Mouse (Mus musculus) limb, embryonic 13.5 days (tissue): ENCODE data around the gene Fam162a. TPM values are rescaled to one million over a fixed set of nuclear protein-coding genes. Genes with fewer than 3 reads are reported as not detected.
"Not testable (repeated sequence)": the region's sequence is repeated elsewhere in the genome, so short reads cannot be mapped to it uniquely, and the experiment has no call there.

ENCODE experiments used
- ATAC-seq: fragments of 200-750 bp; cut with Nextera tagmentation; 2 replicates; pipeline ENCODE4 v1.8.0; 2017; ENCODE audit warnings: low read depth, moderate number of reproducible peaks, moderate TSS enrichment; ENCODE audit not compliant: low FRiP score
- H3K27ac ChIP-seq: fragments of 300-500 bp; sonication (generic); 2 replicates; pipeline ENCODE4 v1.5.1; 2015; ENCODE audit warnings: inconsistent platforms, mild to moderate bottlenecking, moderate library complexity
- H3K27me3 ChIP-seq: fragments of 300-500 bp; sonication (generic); 2 replicates; pipeline ENCODE4 v1.6.1; 2015; ENCODE audit warnings: mild to moderate bottlenecking, inconsistent platforms
- H3K36me3 ChIP-seq: fragments of 300-500 bp; sonication (generic); 2 replicates; pipeline ENCODE4 v1.6.1; 2015; ENCODE audit warnings: inconsistent platforms, mild to moderate bottlenecking, moderate library complexity
- H3K4me1 ChIP-seq: fragments of 300-500 bp; sonication (generic); 2 replicates; pipeline ENCODE4 v1.6.1; 2015; ENCODE audit warnings: inconsistent platforms
- H3K4me2 ChIP-seq: fragments of 300-500 bp; sonication (generic); replicated peaks from 2 replicates; pipeline ENCODE4 v1.6.1; 2015; ENCODE audit warnings: inconsistent platforms, mild to moderate bottlenecking, moderate library complexity
- H3K4me3 ChIP-seq: fragments of 300-500 bp; sonication (generic); 2 replicates; pipeline ENCODE4 v1.5.1; 2015; ENCODE audit warnings: moderate library complexity, mild to moderate bottlenecking, inconsistent platforms
- H3K9ac ChIP-seq: fragments of 300-500 bp; sonication (generic); 2 replicates; pipeline ENCODE4 v1.6.1; 2015; ENCODE audit warnings: mild to moderate bottlenecking, inconsistent platforms
- H3K9me3 ChIP-seq: fragments of 300-500 bp; sonication (generic); 2 replicates; pipeline ENCODE4 v1.6.1; 2016; ENCODE audit warnings: inconsistent platforms
- WGBS: fragments of 180-500 bp; shearing (Covaris S2); methylation state at CpG from one replicate; pipeline ENCODE4 v1.1.7; 2015; 5-methylcytosine and 5-hydroxymethylcytosine counted together
- polyA plus RNA-seq: library from polyadenylated mRNA; unstranded; fragments of >200 nt; fragmentation: Nextera tagmentation; extraction: Ambion mirVana; gene quantifications from 2 replicates; pipeline ENCODE4 v1.2.1, GENCODE M21; 2015

Gene Fam162a
- polyA plus RNA-seq: 413 and 417 TPM in 2 replicates

DNA sequence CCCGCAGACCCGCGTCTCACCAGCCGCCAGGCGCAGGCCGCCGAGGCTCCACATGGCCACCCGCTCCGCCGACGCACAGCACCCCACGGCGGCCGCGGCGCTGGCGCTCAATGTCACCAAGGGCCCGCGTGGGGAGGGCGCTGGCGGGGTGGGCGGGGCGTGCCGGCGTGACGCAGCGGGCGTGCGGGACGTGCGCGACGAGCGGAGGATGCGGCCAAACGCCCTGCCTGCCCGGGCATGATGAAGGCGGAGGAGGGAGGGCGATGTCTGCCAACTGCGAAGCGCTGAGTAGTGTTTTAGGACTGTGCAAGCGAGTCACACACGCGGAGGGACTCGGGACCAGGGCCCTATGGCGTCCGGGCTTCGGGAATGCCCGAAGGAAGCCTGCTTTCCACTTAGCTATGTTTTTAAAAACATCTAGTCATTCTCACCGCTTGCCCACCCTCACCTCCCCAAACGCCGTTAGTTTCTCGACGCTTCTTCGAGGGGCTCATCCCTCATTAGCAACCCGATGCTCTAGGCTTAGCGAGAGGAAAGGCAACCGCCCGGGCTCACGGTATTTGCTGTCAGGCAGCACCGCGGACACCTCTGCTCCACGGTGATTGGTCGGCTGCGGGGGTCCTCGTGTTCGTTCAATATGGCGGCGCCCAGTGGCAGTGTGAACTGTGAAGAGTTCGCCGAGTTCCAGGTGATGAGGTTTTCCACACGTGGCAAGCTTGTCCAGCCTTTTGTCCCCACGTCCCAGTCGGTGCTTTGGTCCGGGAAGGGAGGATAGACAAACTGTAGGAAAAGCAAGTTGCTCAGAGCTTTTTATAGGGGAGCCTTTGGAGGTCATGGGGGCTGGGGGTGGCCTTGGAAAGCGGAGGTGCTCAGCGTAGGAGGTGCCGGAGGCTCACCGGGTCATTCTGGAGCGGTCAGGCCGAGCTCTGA lies at the start of gene Fam162a, which contains the start of gene Ccdc58:
Gene Fam162a, minus strand, starts transcription at position 145 of the 930 bp plus-strand sequence.
Gene Ccdc58, plus strand, starts transcription at position 236 of the 930 bp plus-strand sequence.
- Histone ChIP-seq H3K36me3 (peaks cover 8% of the 10 kb centered on the region), H3K27me3 (no peaks in the 10 kb centered on the region), H3K4me3 (peak within 1 kb of the TSS; percentile 67), H3K27ac (peak within 1 kb of the TSS; percentile 97), H3K4me1 (peaks cover 39% of the 10 kb centered on the region), H3K9ac (peak within 1 kb of the TSS; percentile 85), H3K4me2 (peak within 1 kb of the TSS; percentile 66), H3K9me3 (no peaks in the 10 kb centered on the region)
- under 1% methylated on average over 78 of the region's 81 CpGs for WGBS
- peak; percentile 95 for ATAC-seq

DNA sequence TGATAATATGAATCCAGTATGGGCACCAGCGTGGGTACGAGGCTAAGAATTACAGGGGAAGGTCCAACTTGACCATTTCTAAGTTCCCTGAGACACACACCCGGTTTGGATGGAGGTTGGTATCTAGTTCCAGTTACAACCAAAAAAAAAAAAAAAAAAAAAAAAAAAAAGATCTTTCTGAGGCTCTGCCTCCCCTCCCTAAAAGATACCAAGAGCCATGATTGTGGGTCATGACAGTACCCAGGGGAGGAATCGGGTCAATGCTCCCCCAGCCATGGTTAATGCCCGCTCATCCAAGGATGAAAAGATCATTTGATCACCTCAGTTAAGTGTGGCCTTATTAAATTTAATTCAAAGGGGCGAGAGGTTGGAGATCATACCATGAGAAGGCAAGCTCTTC lies 44.4 kb upstream of the Fam162a start:
- not testable (repeated sequence) for H3K4me3 ChIP-seq, H3K27me3 ChIP-seq, H3K27ac ChIP-seq, H3K9me3 ChIP-seq, H3K9ac ChIP-seq, ATAC-seq, H3K4me2 ChIP-seq, H3K4me1 ChIP-seq, H3K36me3 ChIP-seq
- WGBS: 91% methylated on average over 6 of the region's 6 CpGs

DNA sequence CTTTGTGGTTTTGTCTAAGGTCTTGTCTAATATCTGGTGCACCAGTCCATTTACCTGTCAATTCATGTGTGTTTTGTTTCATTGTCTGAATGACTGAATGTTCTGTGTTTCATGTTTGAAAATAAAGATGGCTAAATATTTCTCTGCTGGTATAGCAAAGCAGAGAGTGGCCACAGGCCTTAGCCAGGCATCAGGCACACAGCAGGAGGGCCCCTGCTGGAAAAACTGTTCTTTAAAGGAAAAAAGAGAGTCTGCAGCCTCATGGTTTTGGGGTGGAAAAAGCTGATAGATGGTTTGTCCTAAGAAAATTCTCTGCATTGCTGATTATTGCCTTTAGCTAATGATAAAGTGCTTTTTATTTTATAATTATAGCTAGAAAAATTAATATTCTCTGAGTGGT lies 40.1 kb upstream of the Fam162a start:
- H3K9ac ChIP-seq, ATAC-seq, H3K27ac ChIP-seq, H3K36me3 ChIP-seq, H3K4me1 ChIP-seq, H3K27me3 ChIP-seq, H3K4me3 ChIP-seq, H3K9me3 ChIP-seq, H3K4me2 ChIP-seq: not testable (repeated sequence)

- no peaks in the 10 kb centered on the region for H3K27me3 ChIP-seq
- H3K9ac ChIP-seq: no peak overlapping the region
- no peak overlapping the region for H3K4me3 ChIP-seq
- 79% methylated on average over 1 of the region's 1 CpGs for WGBS
- no peaks in the 10 kb centered on the region for H3K4me1 ChIP-seq
- no peak overlapping the region for H3K4me2 ChIP-seq
- H3K27ac ChIP-seq: no peak overlapping the region
- no peak for ATAC-seq
- no peaks in the 10 kb centered on the region for H3K36me3 ChIP-seq
- H3K9me3 ChIP-seq: peaks cover 10% of the 10 kb centered on the region; the same call in 1 of the 2 replicates
These were observed 30.8 kb upstream of the Fam162a start for GRCm38 (mm10) chr16:36102211-36102610.

DNA sequence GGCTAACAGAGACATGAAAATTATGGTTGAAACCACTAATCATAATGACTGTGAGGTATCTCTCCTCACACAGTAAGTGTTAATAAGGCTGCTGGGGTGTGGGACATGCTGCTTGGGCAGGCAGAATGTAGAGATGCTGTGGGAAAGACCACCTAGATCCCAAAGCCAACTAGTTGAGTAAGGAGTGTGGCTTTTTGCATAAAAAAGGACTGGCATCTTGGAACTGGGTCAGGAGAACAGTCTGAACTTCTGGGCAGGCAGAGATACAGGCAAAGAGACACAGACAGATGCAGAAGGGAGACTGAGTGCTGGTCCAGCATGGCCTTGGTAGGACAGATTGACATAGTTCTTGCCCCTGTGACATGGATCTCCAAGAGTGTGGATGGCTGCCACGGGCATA lies 30.1 kb upstream of the Fam162a start:
- WGBS: 85% methylated on average over 1 of the region's 1 CpGs
- no peak overlapping the region for H3K4me3 ChIP-seq

DNA sequence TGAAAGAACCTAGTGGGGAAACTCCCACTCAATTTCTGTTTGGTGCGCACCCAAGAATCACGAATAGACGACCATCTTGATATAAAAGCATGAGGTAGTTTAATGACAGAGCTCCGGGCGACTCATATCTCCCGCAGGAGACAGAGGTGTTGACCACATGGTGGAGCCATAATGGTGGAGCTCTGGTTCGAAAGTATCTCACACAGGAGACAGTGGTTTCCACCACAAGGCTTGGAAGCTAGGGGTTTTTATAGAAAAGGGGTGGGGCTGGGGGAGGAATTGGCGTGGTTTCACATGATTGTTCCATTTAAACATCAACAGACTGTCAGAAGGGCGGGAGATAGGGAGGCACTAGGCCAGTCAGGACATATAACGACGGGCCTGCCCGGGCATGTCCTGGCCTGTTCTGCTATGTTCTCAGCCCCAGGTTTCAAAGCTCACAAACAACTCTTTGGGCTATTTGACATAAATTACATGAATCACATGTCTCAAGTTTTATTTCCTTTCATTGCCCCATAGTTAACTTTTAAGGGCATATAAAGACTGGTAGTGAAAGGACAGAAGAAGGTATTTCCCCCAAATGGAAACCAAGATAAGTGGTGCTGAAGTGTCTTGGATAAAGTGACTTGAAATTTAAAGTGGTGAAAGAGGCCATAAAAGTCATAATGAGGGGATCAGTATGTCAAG lies 26.6 kb upstream of the Fam162a start:
- not testable (repeated sequence) for H3K4me1 ChIP-seq, H3K27ac ChIP-seq, H3K9ac ChIP-seq, H3K36me3 ChIP-seq, H3K4me2 ChIP-seq, H3K27me3 ChIP-seq, H3K4me3 ChIP-seq, ATAC-seq
- H3K9me3 ChIP-seq: peaks cover 10% of the 10 kb centered on the region; the same call in 1 of the 2 replicates
- WGBS: 90% methylated on average over 12 of the region's 12 CpGs

More for the DNA sequence above, 30.1 kb upstream of the Fam162a start:
- no peaks in the 10 kb centered on the region for H3K36me3 ChIP-seq
- no peak overlapping the region for H3K27ac ChIP-seq
- no peak overlapping the region for H3K9ac ChIP-seq
- ATAC-seq: no peak
- H3K4me1 ChIP-seq: no peaks in the 10 kb centered on the region
- no peaks in the 10 kb centered on the region for H3K27me3 ChIP-seq
- peaks cover 10% of the 10 kb centered on the region; the same call in 1 of the 2 replicates for H3K9me3 ChIP-seq
- no peak overlapping the region for H3K4me2 ChIP-seq

GRCm38 (mm10) chr16:36094079-36094478 lies 22.7 kb upstream of the Fam162a start:
- Histone ChIP-seq H3K27me3 (no peaks in the 10 kb centered on the region), H3K36me3 (peaks cover 26% of the 10 kb centered on the region)

GRCm38 (mm10) chr16:36090785-36091509 lies 19.6 kb upstream of the Fam162a start:
- no peaks in the 10 kb centered on the region for H3K9me3 ChIP-seq
- H3K27ac ChIP-seq: no peak overlapping the region
- H3K4me3 ChIP-seq: no peak overlapping the region
- no peak overlapping the region for H3K4me2 ChIP-seq
- H3K9ac ChIP-seq: no peak overlapping the region
- H3K36me3 ChIP-seq: peaks cover 51% of the 10 kb centered on the region
- no peak for ATAC-seq
- 87% methylated on average over 11 of the region's 11 CpGs for WGBS
- no peaks in the 10 kb centered on the region for H3K4me1 ChIP-seq
- H3K27me3 ChIP-seq: no peaks in the 10 kb centered on the region

More at GRCm38 (mm10) chr16:36094079-36094478, 22.7 kb upstream of the Fam162a start:
- ATAC-seq: no peak
- Histone ChIP-seq H3K4me2 (no peak overlapping the region), H3K4me3 (no peak overlapping the region), H3K9ac (no peak overlapping the region), H3K27ac (no peak overlapping the region), H3K4me1 (no peaks in the 10 kb centered on the region), H3K9me3 (no peaks in the 10 kb centered on the region)
- WGBS: 83% methylated on average over 3 of the region's 3 CpGs

DNA sequence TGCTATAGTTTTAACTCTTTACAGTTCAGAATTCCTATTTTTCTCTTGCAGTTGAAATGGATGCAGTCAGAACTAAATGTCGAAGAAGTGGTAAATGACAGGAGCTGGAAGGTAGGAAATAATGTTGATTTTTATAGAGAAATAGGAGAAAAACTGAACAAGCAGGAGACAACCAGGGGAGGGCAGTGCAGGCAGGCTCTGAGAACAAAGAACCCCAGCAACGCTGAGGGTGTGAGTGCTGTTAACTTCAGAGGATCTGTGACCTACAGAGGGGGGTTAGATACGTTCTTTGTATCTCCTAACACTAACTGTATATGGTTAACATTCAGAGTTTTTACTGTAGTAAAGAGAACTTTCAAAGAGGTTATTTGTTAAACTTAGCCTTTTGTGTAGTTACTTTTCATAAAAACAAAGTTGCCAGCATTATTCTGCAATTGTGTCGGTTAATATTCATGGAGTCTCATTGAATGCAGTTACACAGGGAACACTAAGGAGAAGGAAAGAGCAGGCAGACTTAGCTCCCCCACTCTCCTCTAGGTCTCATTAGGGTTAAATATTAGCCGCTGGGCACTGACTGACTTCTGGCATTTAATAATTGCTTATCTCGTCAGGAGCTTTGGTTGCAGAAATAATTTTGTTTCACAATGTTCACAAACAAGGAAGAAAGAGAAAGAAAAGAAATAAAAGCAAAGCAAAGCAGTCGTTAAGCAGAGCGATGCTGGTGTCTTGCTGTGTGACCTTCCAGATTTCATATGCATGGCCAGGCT lies 18.6 kb upstream of the Fam162a start:
- Histone ChIP-seq H3K4me2 (no peak overlapping the region), H3K4me1 (no peaks in the 10 kb centered on the region), H3K27ac (no peak overlapping the region), H3K4me3 (no peak overlapping the region), H3K9ac (no peak overlapping the region), H3K27me3 (no peaks in the 10 kb centered on the region), H3K9me3 (no peaks in the 10 kb centered on the region), H3K36me3 (peaks cover 59% of the 10 kb centered on the region)
- ATAC-seq: no peak
- WGBS: 58% methylated on average over 8 of the region's 8 CpGs

DNA sequence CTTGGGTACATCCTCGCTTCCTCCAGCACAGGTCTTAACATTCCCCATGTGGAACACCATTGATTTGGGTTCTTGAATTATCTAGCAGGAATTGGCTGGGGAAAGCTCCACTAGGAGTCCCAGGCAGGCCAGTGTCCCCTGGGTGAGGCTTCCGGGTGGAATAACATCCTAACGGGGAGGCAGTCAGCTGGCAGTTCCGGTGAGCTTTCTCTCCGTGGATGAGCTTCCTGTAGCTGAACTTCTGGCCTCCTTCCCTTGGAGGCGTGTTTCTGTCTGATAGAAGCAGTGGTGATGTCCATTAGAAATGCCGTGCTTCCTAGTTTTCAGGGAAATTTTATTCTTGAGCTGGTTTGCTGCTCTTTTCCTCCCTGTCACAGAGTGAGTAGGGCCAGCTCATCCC lies 17.7 kb upstream of the Fam162a start:
- 86% methylated on average over 7 of the region's 7 CpGs for WGBS
- H3K4me1 ChIP-seq: no peaks in the 10 kb centered on the region
- H3K36me3 ChIP-seq: peaks cover 67% of the 10 kb centered on the region
- H3K27ac ChIP-seq: no peak overlapping the region
- no peaks in the 10 kb centered on the region for H3K9me3 ChIP-seq
- H3K27me3 ChIP-seq: no peaks in the 10 kb centered on the region
- no peak overlapping the region for H3K4me2 ChIP-seq
- no peak for ATAC-seq
- H3K4me3 ChIP-seq: no peak overlapping the region
- H3K9ac ChIP-seq: no peak overlapping the region

DNA sequence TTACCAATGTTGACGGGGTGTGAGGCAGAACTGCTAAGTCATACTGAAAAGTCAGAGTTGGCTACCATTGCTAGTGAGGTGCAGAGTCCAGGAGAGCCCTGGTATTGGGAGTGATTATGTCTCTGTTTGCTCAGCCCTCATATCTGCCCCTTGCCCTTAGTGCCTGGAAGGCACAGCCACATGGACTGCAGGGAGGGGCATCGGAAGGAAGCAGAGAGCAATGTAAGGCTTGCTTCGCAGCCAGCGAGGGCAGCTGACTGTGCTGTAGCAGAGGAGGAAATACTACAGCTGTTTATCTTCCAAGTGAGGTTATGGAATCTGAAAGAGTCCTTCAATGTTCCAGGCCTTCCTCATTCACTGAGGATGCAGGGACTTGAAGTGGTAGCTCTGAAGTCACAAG lies 16.5 kb upstream of the Fam162a start:
- ATAC-seq: no peak
- H3K4me1 ChIP-seq: no peaks in the 10 kb centered on the region
- no peaks in the 10 kb centered on the region for H3K27me3 ChIP-seq
- no peaks in the 10 kb centered on the region for H3K9me3 ChIP-seq
- WGBS: 91% methylated on average over 4 of the region's 4 CpGs
- H3K9ac ChIP-seq: no peak overlapping the region
- no peak overlapping the region for H3K4me2 ChIP-seq
- no peak overlapping the region; the same call in 1 of the 2 replicates for H3K27ac ChIP-seq
- no peak overlapping the region for H3K4me3 ChIP-seq
- H3K36me3 ChIP-seq: peaks cover 79% of the 10 kb centered on the region
